Mouse (Mus musculus) inflammation-experienced regulatory T-cells, adult 6 months (primary cell): ENCODE measurements around the gene Tnrc6c. TPM values are rescaled to one million over a fixed set of nuclear protein-coding genes. Genes with fewer than 3 reads are reported as not detected.

Experiments used
- ATAC-seq: one replicate; pipeline ENCODE4 v1.8.0; 2017
- polyA plus RNA-seq, 3 experiments: library from polyadenylated mRNA; unstranded; fragments of 100-300 nt; shearing (Covaris generic); gene quantifications; one replicate each; pipeline ENCODE4 v1.2.1; 2017

Tnrc6c gene
- polyA plus RNA-seq, 3 experiments from 2014 or later: 10.8 to 19.2 (median 17.4) TPM

DNA sequence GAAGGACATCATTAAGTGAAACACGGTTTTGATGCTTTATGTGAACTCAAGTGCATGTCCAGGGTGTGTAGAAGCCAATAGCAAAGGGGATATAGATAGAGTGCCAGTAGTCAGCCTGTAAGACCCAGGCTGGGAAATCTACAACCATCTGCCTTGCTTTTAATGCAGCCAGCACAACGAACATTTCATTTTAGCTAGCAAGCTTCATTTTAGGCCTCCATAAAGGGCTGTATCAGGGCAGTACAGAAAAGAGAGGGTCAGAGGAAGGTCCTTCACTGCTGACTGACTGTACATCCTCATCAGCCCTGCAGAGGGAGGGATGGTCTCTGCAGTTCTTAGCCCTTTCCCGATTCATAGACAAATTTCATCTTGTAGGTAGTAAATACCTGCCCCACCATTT lies 23.0 kb downstream of the Tnrc6c start:
- ATAC-seq: no peak

GRCm38 (mm10) chr11:117677594-117677993 lies 23.5 kb downstream of the Tnrc6c start:
- no peak for ATAC-seq

DNA sequence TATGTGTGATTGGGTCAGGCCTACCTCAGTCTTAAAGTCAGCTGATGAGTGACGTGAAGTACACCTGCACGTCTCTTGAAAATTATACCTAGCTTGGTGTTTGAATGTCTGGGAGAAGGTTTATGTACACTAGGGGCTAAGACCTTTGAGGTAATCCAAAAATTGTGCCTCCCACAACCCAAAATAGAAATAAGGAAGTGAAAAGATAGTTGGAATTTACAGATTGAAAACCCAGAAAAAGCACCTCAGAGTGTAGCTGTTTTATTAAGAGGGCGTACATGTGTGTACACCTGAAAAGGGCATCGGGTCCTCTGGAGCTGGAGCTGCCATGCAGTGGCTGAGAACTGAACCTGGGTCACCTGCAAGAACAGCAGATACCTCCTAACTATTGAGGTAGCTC lies 24.1 kb downstream of the Tnrc6c start:
- ATAC-seq: no peak

DNA sequence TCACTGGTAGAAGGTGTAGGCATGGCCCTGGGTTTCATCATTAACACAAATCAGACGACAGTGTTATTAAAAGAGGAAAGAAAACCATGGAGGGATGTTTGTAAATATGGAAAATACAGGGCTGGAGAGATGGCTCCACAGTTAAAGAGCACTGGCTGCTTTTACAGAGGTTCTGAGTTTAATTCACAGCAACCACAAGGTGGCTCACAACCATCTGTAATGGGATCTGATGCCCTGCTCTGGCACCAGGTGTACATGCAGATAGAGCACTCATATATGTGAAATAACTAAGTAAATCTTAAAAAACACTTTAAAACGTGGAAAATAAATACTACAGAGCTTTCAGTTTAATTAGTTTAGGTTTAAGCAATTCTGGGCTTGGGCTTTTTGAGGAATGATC lies 24.7 kb downstream of the Tnrc6c start:
- ATAC-seq: no peak

DNA sequence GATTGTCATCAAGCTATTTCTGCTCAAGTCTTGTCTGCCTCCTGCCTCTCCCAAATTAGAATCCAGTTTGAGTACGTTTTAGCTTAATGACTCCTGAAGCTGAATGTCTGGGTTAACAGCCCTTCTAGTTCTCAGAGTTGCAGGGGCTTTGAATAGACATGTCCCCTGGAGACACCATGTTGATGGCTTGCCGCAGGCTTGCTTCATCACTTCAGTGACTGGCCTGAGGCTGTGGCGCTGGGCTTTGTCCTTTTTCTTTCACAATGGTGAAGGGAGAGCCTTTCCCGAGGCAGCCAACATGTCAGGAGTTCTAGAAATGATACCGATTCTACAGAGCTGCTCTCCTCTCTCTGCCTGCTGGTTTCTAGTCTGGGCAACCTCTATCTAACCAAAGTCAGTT lies 30.6 kb downstream of the Tnrc6c start:
- no peak for ATAC-seq

DNA sequence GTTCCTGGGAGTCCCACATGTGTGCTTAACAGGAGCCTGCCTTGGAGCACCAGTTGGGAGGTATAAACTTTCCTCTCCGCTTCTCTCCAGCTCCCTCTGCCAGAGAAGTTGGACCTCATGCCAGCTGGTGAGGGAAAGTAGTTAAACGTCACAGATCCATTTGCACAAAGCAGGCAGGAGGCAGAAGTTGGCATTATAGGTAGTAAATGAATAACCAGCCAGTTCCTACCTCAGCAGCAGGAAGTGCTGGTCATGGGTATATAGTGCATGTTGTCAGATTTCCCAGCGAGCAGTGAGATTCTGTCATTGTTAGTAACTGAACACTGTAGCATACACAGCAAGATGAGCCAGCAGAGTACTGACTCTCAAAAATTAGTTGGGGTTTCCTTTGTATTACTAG lies 31.4 kb downstream of the Tnrc6c start:
- no peak for ATAC-seq

DNA sequence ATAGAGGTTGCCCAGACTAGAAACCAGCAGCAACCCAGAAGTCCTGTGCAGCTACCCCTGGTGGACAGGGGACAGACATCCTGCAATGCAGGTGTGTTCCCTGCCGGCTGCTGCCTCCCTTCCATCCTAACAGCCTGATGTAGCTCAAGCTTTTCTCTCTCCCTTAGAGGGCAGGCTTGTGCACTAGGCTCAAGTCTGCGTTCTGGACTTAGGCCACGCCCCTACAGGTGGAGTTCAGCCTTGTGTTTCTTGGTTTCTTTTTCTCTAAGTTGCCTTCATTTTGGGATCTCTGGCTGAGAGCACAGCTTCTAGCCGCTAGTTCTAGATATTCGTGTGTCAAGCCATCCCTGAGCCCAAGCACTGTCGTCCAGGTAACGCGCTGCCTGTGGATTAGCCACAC lies 31.9 kb downstream of the Tnrc6c start:
- ATAC-seq: peak; percentile 79

DNA sequence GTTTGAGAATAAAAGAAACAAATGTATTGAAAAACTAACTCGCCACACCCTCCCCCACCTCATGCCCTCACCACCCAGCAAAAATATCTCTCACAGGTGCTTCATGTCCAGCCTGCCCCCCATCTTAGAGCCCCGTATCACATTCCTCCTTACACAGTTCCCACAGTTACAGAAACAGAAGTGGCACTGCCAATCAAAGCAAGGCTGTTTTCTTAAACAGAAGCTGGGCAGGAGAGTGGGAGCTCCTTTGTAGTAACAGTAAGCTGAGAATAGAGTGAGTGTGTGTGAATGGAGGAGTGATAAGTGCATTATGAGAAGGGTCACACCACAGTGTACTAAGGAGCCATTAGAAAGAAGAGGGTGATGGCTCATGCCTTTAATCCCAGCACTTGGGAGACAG lies 34.5 kb downstream of the Tnrc6c start:
- ATAC-seq: no peak

DNA sequence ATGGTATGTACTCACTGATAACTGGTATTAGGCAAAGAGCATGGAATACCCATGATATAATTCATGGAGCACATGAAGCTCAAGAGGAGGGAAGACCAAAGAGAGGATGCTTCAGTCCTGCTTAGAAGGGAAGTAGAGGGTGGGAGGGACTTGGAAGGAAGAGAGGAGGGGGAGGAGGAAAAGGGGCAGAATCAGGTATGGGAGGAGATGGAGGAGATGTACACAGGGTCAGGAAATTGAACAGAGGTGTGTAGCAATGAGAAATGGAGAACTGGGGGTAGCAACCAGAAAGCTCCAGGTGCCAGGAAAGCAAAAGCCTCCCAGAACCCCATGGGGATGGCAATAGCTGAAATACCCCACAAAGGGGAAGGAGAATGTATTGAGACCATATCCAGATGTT lies 37.2 kb downstream of the Tnrc6c start:
- ATAC-seq: no peak

GRCm38 (mm10) chr11:117694050-117694449 lies 40.0 kb downstream of the Tnrc6c start:
- no peak for ATAC-seq

DNA sequence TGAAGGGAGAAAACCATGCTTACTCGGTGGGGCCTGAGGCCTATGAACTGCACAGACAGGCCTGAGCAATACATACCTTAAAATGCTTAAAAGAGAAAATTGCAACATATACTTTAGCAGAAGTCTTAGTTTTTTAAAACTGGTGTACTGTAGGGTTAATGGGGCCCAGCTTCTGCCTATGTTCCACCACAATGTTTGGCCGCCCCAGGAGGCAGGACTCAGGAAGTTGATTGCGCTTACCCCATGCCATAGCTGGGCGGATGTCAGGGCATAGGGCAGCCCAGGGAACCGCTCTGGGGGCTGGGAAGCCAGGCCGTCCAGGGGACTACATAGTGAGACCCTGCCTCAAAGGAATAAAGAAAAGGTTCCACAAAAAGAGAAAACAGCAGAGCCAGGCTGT lies 42.5 kb downstream of the Tnrc6c start:
- ATAC-seq: no peak

DNA sequence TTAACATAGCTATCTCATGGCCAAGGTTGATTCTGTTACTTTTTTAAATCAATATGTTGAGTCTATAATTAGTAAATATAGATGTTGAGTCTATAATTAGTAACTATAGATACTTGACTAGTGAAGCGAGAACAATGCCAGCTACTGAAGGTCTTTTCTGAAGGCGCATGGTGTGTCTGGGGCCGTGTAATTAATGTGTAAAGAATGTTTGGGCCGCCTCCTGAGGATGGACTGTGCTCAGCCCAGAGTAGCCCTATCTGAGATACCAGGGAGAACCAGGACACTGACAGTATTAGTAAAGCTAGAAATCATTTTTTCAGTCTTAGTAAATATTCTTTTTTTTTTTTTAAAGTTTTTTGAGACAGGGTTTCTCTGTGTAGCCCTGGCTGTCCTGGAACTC lies 46.8 kb downstream of the Tnrc6c start:
- no peak for ATAC-seq

GRCm38 (mm10) chr11:117706267-117706666 lies 52.2 kb downstream of the Tnrc6c start:
- no peak for ATAC-seq

DNA sequence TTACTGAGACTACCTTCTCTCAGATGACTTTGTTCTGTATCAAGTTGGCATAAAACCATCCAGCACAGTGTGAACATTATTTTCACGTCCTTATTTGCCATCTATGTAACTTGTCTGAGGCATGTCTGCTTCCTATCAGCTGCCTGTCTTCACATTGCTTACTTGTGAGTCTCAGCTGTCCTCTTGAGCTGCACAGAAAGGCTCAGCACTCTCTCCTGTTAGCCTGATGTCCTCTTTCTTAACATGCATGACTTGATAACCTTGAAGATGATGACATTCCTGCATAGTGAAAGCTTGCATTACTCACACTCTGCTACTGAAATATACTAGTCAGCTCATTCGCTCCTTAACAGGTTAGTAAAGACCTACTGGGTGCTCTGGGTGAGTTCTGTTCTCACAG lies 53.1 kb downstream of the Tnrc6c start:
- ATAC-seq: no peak

GRCm38 (mm10) chr11:117709308-117709707 lies 55.2 kb downstream of the Tnrc6c start:
- no peak for ATAC-seq

- ATAC-seq: no peak
Observed at GRCm38 (mm10) chr11:117710815-117711294, 56.8 kb downstream of the Tnrc6c start.

GRCm38 (mm10) chr11:117712065-117712464 lies 58.0 kb downstream of the Tnrc6c start:
- no peak for ATAC-seq

- no peak for ATAC-seq
Observed at GRCm38 (mm10) chr11:117713375-117713774, 59.3 kb downstream of the Tnrc6c start.

- no peak for ATAC-seq
Observed at GRCm38 (mm10) chr11:117718838-117719237, 64.7 kb downstream of the Tnrc6c start.

DNA sequence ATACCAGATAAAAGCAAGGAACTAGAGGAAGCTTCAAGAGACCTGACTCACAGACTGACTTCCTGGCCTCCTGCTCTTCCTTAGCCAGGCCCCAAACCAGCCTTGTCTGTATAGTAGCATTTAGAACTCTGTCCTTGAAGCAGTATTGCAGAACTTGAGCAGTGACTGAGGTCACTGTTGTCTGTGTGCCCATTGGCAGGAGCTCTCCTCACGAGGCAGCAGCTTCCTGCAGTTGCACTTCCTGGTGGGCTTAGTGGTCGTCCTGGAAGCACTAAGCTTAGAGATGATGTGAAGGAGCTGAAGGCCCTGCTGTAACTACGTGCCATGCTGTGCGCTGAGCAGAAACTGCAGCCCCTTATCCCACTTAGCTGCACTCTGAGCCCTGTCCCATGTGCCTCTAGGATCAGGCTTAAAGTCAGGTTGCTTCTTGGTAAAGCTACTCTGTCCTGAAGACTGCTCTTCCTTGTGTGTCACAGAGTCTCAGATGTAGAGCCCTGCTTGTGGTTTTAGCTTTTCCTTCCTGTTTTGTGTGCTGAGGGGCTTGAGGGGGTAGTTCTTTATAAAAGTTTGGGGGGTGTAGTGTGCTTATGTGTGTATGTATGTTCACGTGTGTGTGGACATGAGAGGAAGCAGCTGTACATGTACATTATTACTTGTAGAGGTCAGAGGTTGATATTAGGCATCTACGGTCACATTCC lies 70.7 kb downstream of the Tnrc6c start:
- ATAC-seq: no peak

DNA sequence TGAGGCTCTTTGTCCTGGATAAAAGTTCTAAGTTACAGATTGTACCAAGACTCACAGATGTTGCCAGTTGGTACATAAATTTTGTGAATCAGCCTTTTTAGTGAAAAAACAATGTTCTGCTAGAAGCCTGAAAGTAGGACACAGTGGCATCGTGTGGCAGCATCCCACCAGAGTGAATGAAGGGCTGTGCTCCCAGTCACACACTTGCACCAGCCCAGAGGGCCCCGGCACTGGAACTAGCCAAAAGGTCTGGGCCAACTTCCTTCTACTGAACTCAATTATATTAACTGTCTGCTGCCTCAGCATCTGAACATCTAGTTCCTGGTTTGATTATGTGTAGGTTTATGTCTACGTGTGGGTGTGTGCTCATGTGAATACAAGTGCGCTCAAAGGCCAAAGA lies 72.9 kb downstream of the Tnrc6c start:
- ATAC-seq: no peak

- ATAC-seq: no peak
Observed at GRCm38 (mm10) chr11:117728245-117728644, 74.2 kb downstream of the Tnrc6c start.

DNA sequence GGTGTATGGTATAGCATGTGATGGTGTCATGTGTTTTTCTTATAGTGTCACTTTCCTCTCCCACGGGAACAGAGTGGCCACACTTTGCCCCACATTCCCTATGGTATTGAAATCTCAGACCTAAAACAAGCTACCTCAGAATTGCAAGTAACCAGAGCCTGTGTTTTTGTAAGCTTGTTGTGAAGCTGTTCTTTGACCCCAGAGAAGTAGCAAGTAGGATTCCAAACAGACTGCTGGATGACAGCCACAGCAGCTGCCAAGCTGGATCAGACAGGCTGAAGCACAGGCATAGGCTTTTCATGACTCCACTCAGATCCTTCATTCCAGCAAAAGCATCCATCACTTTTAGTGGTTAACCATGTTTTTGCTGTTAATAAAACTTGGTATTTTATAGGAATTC lies 74.8 kb downstream of the Tnrc6c start:
- ATAC-seq: no peak

GRCm38 (mm10) chr11:117729341-117729740 lies 75.3 kb downstream of the Tnrc6c start:
- ATAC-seq: no peak
